Mouse (Mus musculus) erythroblast, embryonic 14.5 days (primary cell): Measurements from ENCODE around the gene Qrich2. TPM values are rescaled to one million over a fixed set of nuclear protein-coding genes. Genes with fewer than 3 reads are reported as not detected.

ENCODE experiments used
- H3K27me3 ChIP-seq: 2 replicates; pipeline ENCODE4 v1.6.1; 2012; ENCODE audit warnings: inconsistent platforms; ENCODE audit not compliant: control insufficient read depth
- H3K36me3 ChIP-seq: 2 replicates; pipeline ENCODE4 v1.6.1; 2012; ENCODE audit warnings: mild to moderate bottlenecking, inconsistent platforms; ENCODE audit not compliant: control insufficient read depth
- H3K4me1 ChIP-seq: 2 replicates; pipeline ENCODE4 v1.6.1; 2012; ENCODE audit warnings: inconsistent platforms; ENCODE audit not compliant: control insufficient read depth
- H3K4me3 ChIP-seq: replicated peaks from 2 replicates; pipeline ENCODE3; 2012; ENCODE audit warnings: moderate library complexity, mild to moderate bottlenecking, inconsistent platforms
- H3K9me3 ChIP-seq: 2 replicates; pipeline ENCODE4 v1.6.1; 2012; ENCODE audit warnings: low read length, inconsistent platforms, mixed read lengths; ENCODE audit not compliant: control insufficient read depth
- GATA1 ChIP-seq: IDR thresholded peaks from 2 replicates; pipeline ENCODE4 v1.6.1; 2012; ENCODE audit warnings: low read length, inconsistent platforms, mixed read lengths
- TAL1 ChIP-seq: IDR thresholded peaks from 3 replicates; pipeline ENCODE4 v1.6.1; 2012; ENCODE audit warnings: low read length, inconsistent platforms, mixed read lengths
- polyA plus RNA-seq: library from polyadenylated mRNA; stranded (reverse); fragments of >175 nt; gene quantifications from 2 replicates; pipeline ENCODE4 v1.2.3, GENCODE M21; 2012

Qrich2 gene
- polyA plus RNA-seq, 1 experiment = not detected

DNA sequence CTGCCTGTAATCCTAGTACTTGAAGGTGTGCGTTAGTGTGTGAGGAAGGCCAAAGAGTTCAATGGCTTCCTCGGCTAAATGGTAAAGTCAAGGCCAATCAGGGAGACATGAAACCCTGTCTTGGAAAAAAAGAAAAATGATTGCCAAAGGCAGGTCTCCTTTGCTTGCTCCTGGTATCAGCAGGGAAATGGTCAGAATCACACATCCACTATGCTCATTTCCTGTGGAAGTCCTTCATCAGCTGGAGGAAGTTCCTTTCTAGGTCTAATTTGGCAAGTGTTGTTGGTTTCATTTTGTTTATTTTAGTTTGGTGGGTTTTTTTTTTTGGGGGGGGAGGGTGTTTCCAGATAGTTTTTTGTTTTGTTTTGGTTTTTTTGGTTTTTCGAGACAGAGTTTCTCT, 57.0 kb downstream of the Qrich2 start:
- Histone ChIP-seq H3K4me3 (no peak overlapping the region), H3K4me1 (peaks cover 17% of the 10 kb centered on the region), H3K9me3 (peaks cover 4% of the 10 kb centered on the region; the same call in 1 of the 2 replicates), H3K27me3 (peaks cover 42% of the 10 kb centered on the region), H3K36me3 (no peaks in the 10 kb centered on the region)
- no peak for TF ChIP-seq TAL1
- TF ChIP-seq GATA1 = no peak

GRCm38 (mm10) chr11:116406231-116406728, 59.8 kb downstream of the Qrich2 start:
- Histone ChIP-seq H3K4me3 (no peak overlapping the region), H3K27me3 (peaks cover 14% of the 10 kb centered on the region), H3K4me1 (no peaks in the 10 kb centered on the region), H3K9me3 (no peaks in the 10 kb centered on the region), H3K36me3 (no peaks in the 10 kb centered on the region)
- no peak for TF ChIP-seq TAL1
- no peak for TF ChIP-seq GATA1

GRCm38 (mm10) chr11:116405601-116406000, 60.4 kb downstream of the Qrich2 start:
- Histone ChIP-seq H3K4me3 (no peak overlapping the region), H3K36me3 (no peaks in the 10 kb centered on the region), H3K4me1 (no peaks in the 10 kb centered on the region), H3K9me3 (no peaks in the 10 kb centered on the region), H3K27me3 (peaks cover 8% of the 10 kb centered on the region)
- TF ChIP-seq TAL1 (no peak), GATA1 (no peak)

DNA sequence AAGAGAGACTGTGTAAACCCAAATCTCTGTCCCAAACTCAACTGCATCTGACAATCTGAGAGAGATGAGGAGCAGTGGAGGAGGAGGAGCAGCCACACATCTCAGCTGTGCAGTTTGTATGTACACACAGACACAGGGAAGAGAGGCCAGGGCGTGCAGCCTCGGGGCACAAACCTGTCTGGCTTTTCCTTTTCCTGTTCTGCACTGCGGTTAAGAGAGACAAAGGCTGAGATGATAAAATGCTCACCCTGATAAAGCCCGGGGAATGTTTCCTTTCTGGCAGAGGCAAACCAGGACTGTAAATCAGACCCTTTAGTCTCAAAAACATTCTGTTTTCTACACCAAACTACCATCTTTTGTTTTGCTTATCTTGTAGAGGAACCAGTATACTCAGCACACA, 65.5 kb downstream of the Qrich2 start:
- H3K27me3 ChIP-seq = no peaks in the 10 kb centered on the region
- no peaks in the 10 kb centered on the region for H3K9me3 ChIP-seq
- H3K4me3 ChIP-seq = no peak overlapping the region
- no peak for TF ChIP-seq TAL1
- TF ChIP-seq GATA1 = no peak
- H3K4me1 ChIP-seq = no peaks in the 10 kb centered on the region
- H3K36me3 ChIP-seq = no peaks in the 10 kb centered on the region

- Histone ChIP-seq H3K4me3 (no peak overlapping the region), H3K36me3 (no peaks in the 10 kb centered on the region), H3K9me3 (no peaks in the 10 kb centered on the region), H3K27me3 (no peaks in the 10 kb centered on the region), H3K4me1 (no peaks in the 10 kb centered on the region)
- TF ChIP-seq GATA1 (no peak), TAL1 (no peak)
Observed at GRCm38 (mm10) chr11:116398348-116398677, 67.7 kb downstream of the Qrich2 start.

GRCm38 (mm10) chr11:116397517-116398347, 68.3 kb downstream of the Qrich2 start:
- no peaks in the 10 kb centered on the region for H3K36me3 ChIP-seq
- no peak overlapping the region for H3K4me3 ChIP-seq
- TF ChIP-seq GATA1 (no peak), TAL1 (no peak)
- no peaks in the 10 kb centered on the region for H3K4me1 ChIP-seq
- no peaks in the 10 kb centered on the region for H3K9me3 ChIP-seq
- H3K27me3 ChIP-seq = no peaks in the 10 kb centered on the region

DNA sequence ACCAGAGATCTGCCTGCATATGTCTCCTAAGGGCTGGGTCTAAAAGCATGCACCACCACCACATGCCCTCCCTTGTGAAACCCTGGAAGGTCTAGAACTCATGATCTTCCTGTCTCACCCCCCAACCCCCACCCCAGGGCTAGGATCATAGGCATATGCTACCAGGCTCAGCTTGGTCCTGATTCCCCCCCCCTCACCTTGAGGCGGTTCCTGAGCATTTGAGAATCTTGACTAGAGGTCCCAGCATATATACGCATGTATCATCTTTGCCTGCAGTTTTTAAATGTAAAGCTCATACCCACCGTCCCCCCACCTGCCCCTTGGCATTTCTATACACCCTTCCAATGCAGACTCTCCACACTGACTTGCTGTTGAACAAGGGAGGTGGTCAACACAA, 69.1 kb downstream of the Qrich2 start:
- Histone ChIP-seq H3K36me3 (no peaks in the 10 kb centered on the region), H3K27me3 (no peaks in the 10 kb centered on the region), H3K4me3 (no peak overlapping the region), H3K9me3 (no peaks in the 10 kb centered on the region), H3K4me1 (no peaks in the 10 kb centered on the region)
- TF ChIP-seq TAL1 = no peak
- TF ChIP-seq GATA1 = no peak

GRCm38 (mm10) chr11:116396276-116396933, 69.6 kb downstream of the Qrich2 start:
- no peaks in the 10 kb centered on the region for H3K36me3 ChIP-seq
- no peaks in the 10 kb centered on the region for H3K9me3 ChIP-seq
- TF ChIP-seq GATA1 (no peak), TAL1 (no peak)
- no peaks in the 10 kb centered on the region for H3K27me3 ChIP-seq
- H3K4me1 ChIP-seq = no peaks in the 10 kb centered on the region
- H3K4me3 ChIP-seq = no peak overlapping the region

DNA sequence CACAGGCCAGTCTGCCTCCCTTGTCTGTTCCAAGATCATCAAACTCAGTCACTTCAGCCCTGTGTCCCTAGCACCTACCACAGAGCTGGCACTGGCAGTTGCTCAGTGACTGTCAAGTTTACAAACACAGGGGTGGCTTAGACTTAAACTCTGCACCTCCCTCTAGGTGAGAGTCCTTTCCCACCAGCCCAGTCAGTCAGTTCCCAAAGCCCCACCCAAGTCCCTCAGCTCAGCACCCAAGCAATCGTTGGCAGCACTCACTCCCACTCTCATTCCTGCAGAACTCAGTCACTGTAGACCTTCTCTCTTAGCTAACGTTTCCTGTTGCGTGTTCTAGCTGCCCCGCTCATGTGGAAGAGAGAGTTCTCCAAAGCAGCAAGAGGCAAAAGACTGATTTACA, 71.3 kb downstream of the Qrich2 start:
- no peaks in the 10 kb centered on the region for H3K36me3 ChIP-seq
- no peaks in the 10 kb centered on the region for H3K4me1 ChIP-seq
- H3K4me3 ChIP-seq = no peak overlapping the region
- TF ChIP-seq TAL1 = no peak
- no peak for TF ChIP-seq GATA1
- H3K27me3 ChIP-seq = no peaks in the 10 kb centered on the region
- no peaks in the 10 kb centered on the region for H3K9me3 ChIP-seq

Other genes with a start within 250 kb of the Qrich2 start
- gene Evpl, start 228.2 kb downstream of the Qrich2 start, polyA plus RNA-seq = 0.01 TPM in 2 replicates
- 0.78 and 1.9 TPM in 2 replicates for gene Srp68, start 192.0 kb downstream of the Qrich2 start, polyA plus RNA-seq
- gene Galr2, start 185.3 kb downstream of the Qrich2 start, polyA plus RNA-seq = not detected in 2 replicates
- 0.84 and 0.94 TPM in 2 replicates for gene Exoc7, start 159.0 kb downstream of the Qrich2 start, polyA plus RNA-seq
- gene Foxj1, start 130.8 kb downstream of the Qrich2 start, polyA plus RNA-seq = 0.01 and 0.02 TPM in 2 replicates
- gene Rnf157, start 53.2 kb downstream of the Qrich2 start, polyA plus RNA-seq = 0.04 TPM in 1 of 2 replicates, not detected in the other
- gene Ubald2, start 32.1 kb downstream of the Qrich2 start, polyA plus RNA-seq = 377 and 469 TPM in 2 replicates
- gene Prpsap1, start 28.0 kb upstream of the Qrich2 start, polyA plus RNA-seq = 1.2 and 1.4 TPM in 2 replicates
- gene Sphk1, start 64.7 kb upstream of the Qrich2 start, polyA plus RNA-seq = 13.6 and 14.3 TPM in 2 replicates
- gene Ube2o, start 115.2 kb upstream of the Qrich2 start, polyA plus RNA-seq = 71.6 and 80.5 TPM in 2 replicates
- gene Aanat, start 120.2 kb upstream of the Qrich2 start, polyA plus RNA-seq = not detected in 2 replicates
- gene Rhbdf2, start 160.8 kb upstream of the Qrich2 start, polyA plus RNA-seq = 1.6 and 1.8 TPM in 2 replicates
- gene Prcd, start 187.3 kb upstream of the Qrich2 start, polyA plus RNA-seq = not detected in 2 replicates
- gene Cygb, start 188.1 kb upstream of the Qrich2 start, polyA plus RNA-seq = 0.02 TPM in 1 of 2 replicates, not detected in the other